In the genomic region with DNA sequence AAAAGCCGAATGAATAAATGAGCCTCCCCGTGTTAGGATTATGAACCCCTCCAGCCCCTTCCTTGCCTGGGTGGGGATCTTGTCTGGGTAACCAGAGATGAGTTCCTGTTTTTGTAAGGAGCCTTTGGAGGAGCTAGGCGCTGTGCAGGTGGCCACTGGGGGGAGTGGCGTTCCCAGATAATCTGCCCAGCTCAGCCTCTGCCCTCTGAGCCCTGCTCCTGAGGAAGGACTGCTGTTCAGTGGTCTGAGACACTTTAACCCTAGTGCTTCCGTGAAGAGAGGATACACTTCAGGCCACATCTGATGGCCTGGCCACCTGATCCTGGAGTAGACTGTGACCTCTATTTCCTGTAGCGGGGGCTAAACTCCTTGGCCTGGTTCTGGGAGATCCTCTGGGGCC, we compare ENCODE assay signal across 8 mouse cellular contexts. TPM values are rescaled to one million over a fixed set of nuclear protein-coding genes. Genes with fewer than 3 reads are reported as not detected.
DNase-seq lines count a peak whose midpoint lies in the region; ATAC-seq lines count a peak whose summit lies in the region.

No protein-coding gene starts in this region.

- no peak for ATAC-seq in forebrain, embryonic 11.5 days (replicated peaks; ENCODE audit: low FRiP score)
- ATAC-seq in forebrain, embryonic 16.5 days = no peak
- peak; percentile 57; the same call in 1 of the 2 replicates for ATAC-seq in hindbrain, embryonic 13.5 days (ENCODE audit: low FRiP score)
- peak; percentile 34; the same call in 1 of the 2 replicates for ATAC-seq in neural tube, embryonic 14.5 days (ENCODE audit: low read depth)
- ATAC-seq in erythroid progenitor cell, adult 5-6 weeks (replicated peaks; ENCODE audit: low FRiP score, poor library complexity, severe bottlenecking) = no peak

- H3K4me1 ChIP-seq in forebrain, embryonic 11.5 days (replicated peaks; ENCODE audit: control insufficient read depth, insufficient read depth, low read length) = no peaks in the 10 kb centered on the region
- H3K4me1 ChIP-seq in forebrain, embryonic 16.5 days (replicated peaks; ENCODE audit: control insufficient read depth, insufficient read depth, low read length) = no peaks in the 10 kb centered on the region
- peaks cover 8% of the 10 kb centered on the region; the same call in 1 of the 2 replicates for H3K4me1 ChIP-seq in hindbrain, embryonic 13.5 days (replicated peaks)
- no peaks in the 10 kb centered on the region for H3K4me1 ChIP-seq in neural tube, embryonic 14.5 days (ENCODE audit: control insufficient read depth, insufficient read depth, low read length)

- H3K36me3 ChIP-seq in forebrain, embryonic 11.5 days (ENCODE audit: control insufficient read depth, insufficient read depth, low read length) = no peaks in the 10 kb centered on the region
- H3K36me3 ChIP-seq in forebrain, embryonic 16.5 days (ENCODE audit: control insufficient read depth, insufficient read depth) = no peaks in the 10 kb centered on the region
- H3K36me3 ChIP-seq in hindbrain, embryonic 13.5 days = no peaks in the 10 kb centered on the region
- no peaks in the 10 kb centered on the region for H3K36me3 ChIP-seq in neural tube, embryonic 14.5 days (ENCODE audit: control insufficient read depth, insufficient read depth, low read length)

- no peak overlapping the region for H3K4me3 ChIP-seq in forebrain, embryonic 11.5 days (ENCODE audit: low read depth, low read length)
- no peak overlapping the region for H3K4me3 ChIP-seq in forebrain, embryonic 16.5 days (replicated peaks; ENCODE audit: low read length)
- H3K4me3 ChIP-seq in hindbrain, embryonic 13.5 days = no peak overlapping the region
- H3K4me3 ChIP-seq in neural tube, embryonic 14.5 days (ENCODE audit: low read depth, low read length) = no peak overlapping the region

- H3K27me3 ChIP-seq in forebrain, embryonic 11.5 days (ENCODE audit: control insufficient read depth, insufficient read depth, low read length) = no peaks in the 10 kb centered on the region
- H3K27me3 ChIP-seq in forebrain, embryonic 16.5 days (replicated peaks; ENCODE audit: control insufficient read depth, insufficient read depth, low read length) = no peaks in the 10 kb centered on the region
- no peaks in the 10 kb centered on the region for H3K27me3 ChIP-seq in hindbrain, embryonic 13.5 days
- H3K27me3 ChIP-seq in neural tube, embryonic 14.5 days (ENCODE audit: control insufficient read depth, insufficient read depth, low read length) = no peaks in the 10 kb centered on the region

- no peak overlapping the region for H3K9ac ChIP-seq in forebrain, embryonic 11.5 days (ENCODE audit: low read length)
- no peak overlapping the region for H3K9ac ChIP-seq in forebrain, embryonic 16.5 days (replicated peaks; ENCODE audit: low read depth, low read length)
- H3K9ac ChIP-seq in hindbrain, embryonic 13.5 days = no peak overlapping the region
- no peak overlapping the region for H3K9ac ChIP-seq in neural tube, embryonic 14.5 days (replicated peaks; ENCODE audit: low read depth, low read length)

- no peak overlapping the region for H3K4me2 ChIP-seq in forebrain, embryonic 11.5 days (ENCODE audit: low read depth, low read length, severe bottlenecking)
- H3K4me2 ChIP-seq in forebrain, embryonic 16.5 days (ENCODE audit: low read length) = no peak overlapping the region
- H3K4me2 ChIP-seq in hindbrain, embryonic 13.5 days = no peak overlapping the region
- H3K4me2 ChIP-seq in neural tube, embryonic 14.5 days (ENCODE audit: low read depth, low read length) = no peak overlapping the region

- DNase-seq in forebrain, embryonic 11.5 days (ENCODE audit: low spot score) = peak; percentile 72
- peak; percentile 51 for DNase-seq in Muller cell, postnatal 12 days (ENCODE audit: inconsistent ontology term)
- DNase-seq in liver = peak; percentile 48
- no peak for DNase-seq in heart, adult 18-20 months

- WGBS in forebrain, embryonic 11.5 days = 16% methylated on average over 6 of the region's 6 CpGs
- 15% methylated on average over 6 of the region's 6 CpGs for WGBS in forebrain, embryonic 16.5 days
- WGBS in hindbrain, embryonic 13.5 days = 23% methylated on average over 6 of the region's 6 CpGs
- 24% methylated on average over 6 of the region's 6 CpGs for WGBS in neural tube, embryonic 14.5 days

- no peak overlapping the region for H3K27ac ChIP-seq in forebrain, embryonic 11.5 days (ENCODE audit: low read depth, low read length)
- H3K27ac ChIP-seq in forebrain, embryonic 16.5 days (ENCODE audit: low read length) = no peak overlapping the region
- H3K27ac ChIP-seq in hindbrain, embryonic 13.5 days = no peak overlapping the region
- no peak overlapping the region for H3K27ac ChIP-seq in neural tube, embryonic 14.5 days (ENCODE audit: low read depth, low read length)

- no peaks in the 10 kb centered on the region for H3K9me3 ChIP-seq in forebrain, embryonic 11.5 days (ENCODE audit: control insufficient read depth, low read length)
- H3K9me3 ChIP-seq in forebrain, embryonic 16.5 days (ENCODE audit: control insufficient read depth, low read length) = no peaks in the 10 kb centered on the region
- H3K9me3 ChIP-seq in hindbrain, embryonic 13.5 days = no peaks in the 10 kb centered on the region
- H3K9me3 ChIP-seq in neural tube, embryonic 14.5 days (ENCODE audit: control insufficient read depth, low read length) = no peaks in the 10 kb centered on the region

RNA-seq across cellular contexts. Expression of a gene that starts 7.2 kb away (rescaled TPM):
- polyA plus RNA-seq in forebrain, embryonic 11.5 days (2014; fragmentation: Nextera tagmentation; extraction: Ambion mirVana) = 81.9 and 99.8 TPM in 2 replicates
- 64.0 and 72.2 TPM in 2 replicates for polyA plus RNA-seq in forebrain, embryonic 16.5 days (2015; fragmentation: Nextera tagmentation; extraction: Ambion mirVana)
- 69.3 and 71.7 TPM in 2 replicates for polyA plus RNA-seq in hindbrain, embryonic 13.5 days (2015; fragmentation: Nextera tagmentation; extraction: Ambion mirVana)
- polyA plus RNA-seq in neural tube, embryonic 14.5 days (2014; fragmentation: Nextera tagmentation; extraction: Ambion mirVana) = 66.1 and 68.8 TPM in 2 replicates
- 50.5 and 117 TPM in 2 replicates for total RNA-seq in erythroid progenitor cell, adult 5-6 weeks (2015; ENCODE audit: low replicate concordance)
- 34.1 and 47.1 TPM in 2 replicates for total RNA-seq in erythroid progenitor cell, adult 5-6 weeks (2017; ENCODE audit: low replicate concordance)
- 10 to 100 TPM; 70.0 to 74.0 TPM for total RNA-seq in heart, adult 18-20 months (2021)

Comparison
In these comparisons a context has a peak if more than half of its experiments do, and no peak if none do; other contexts are left out.
1. ATAC-seq: peak in hindbrain, embryonic 13.5 days (single experiment) and neural tube, embryonic 14.5 days (single experiment); none in forebrain, embryonic 11.5 days (single experiment), forebrain, embryonic 16.5 days (single experiment) and erythroid progenitor cell, adult 5-6 weeks (single experiment).
2. DNase-seq: peak in forebrain, embryonic 11.5 days (single experiment), Muller cell, postnatal 12 days (single experiment) and liver (single experiment); none in heart, adult 18-20 months (0 of 2).